Mouse (Mus musculus) heart, embryonic 16.5 days (tissue): ENCODE measurements at regions not wholly inside any gene's neighbourhood (a gene's known extent, or its start where the extent isn't known, plus 50 kb on each side); places are given as distances from the start of the nearest gene placed in this dataset.
"Not testable (repeated sequence)": the region's sequence is repeated elsewhere in the genome, so short reads cannot be mapped to it uniquely, and the experiment has no call there.

Experiments
- ATAC-seq: fragments of 200-750 bp; cut with Nextera tagmentation; replicated peaks from 2 replicates; pipeline ENCODE4 v1.8.0; 2017; ENCODE audit warnings: moderate number of reproducible peaks; ENCODE audit not compliant: insufficient read depth, low FRiP score; ENCODE audit errors: extremely low read depth
- H3K27ac ChIP-seq: fragments of 300-500 bp; sonication (generic); 2 replicates; pipeline ENCODE4 v1.5.1; 2014; ENCODE audit warnings: mild to moderate bottlenecking, low read length, control low read depth, moderate library complexity
- H3K27me3 ChIP-seq: fragments of 300-500 bp; sonication (generic); 2 replicates; pipeline ENCODE4 v1.6.1; 2014; ENCODE audit warnings: low read length, mixed read lengths; ENCODE audit not compliant: control insufficient read depth, insufficient read depth
- H3K36me3 ChIP-seq: fragments of 300-500 bp; sonication (generic); 2 replicates; pipeline ENCODE4 v1.6.1; 2014; ENCODE audit not compliant: control insufficient read depth, insufficient read depth
- H3K4me1 ChIP-seq: fragments of 300-500 bp; sonication (generic); 2 replicates; pipeline ENCODE4 v1.6.1; 2014; ENCODE audit warnings: low read length, mixed read lengths; ENCODE audit not compliant: control insufficient read depth, insufficient read depth
- H3K4me2 ChIP-seq: fragments of 300-500 bp; sonication (generic); 2 replicates; pipeline ENCODE4 v1.6.1; 2014; ENCODE audit warnings: low read depth, mild to moderate bottlenecking, control low read depth, low read length
- H3K4me3 ChIP-seq: fragments of 300-500 bp; sonication (generic); 2 replicates; pipeline ENCODE4 v1.5.1; 2014; ENCODE audit warnings: mild to moderate bottlenecking, control low read depth, low read length
- H3K9ac ChIP-seq: fragments of 300-500 bp; sonication (generic); 2 replicates; pipeline ENCODE4 v1.6.1; 2014; ENCODE audit warnings: low read length, control low read depth
- H3K9me3 ChIP-seq: fragments of 300-500 bp; sonication (generic); replicated peaks from 2 replicates; pipeline ENCODE4 v1.6.1; 2016; ENCODE audit warnings: low read length; ENCODE audit not compliant: control insufficient read depth
- WGBS: fragments of 180-500 bp; shearing (Covaris S2); extraction: QIAGEN DNeasy Blood & Tissue Kit; methylation state at CpG from one replicate; pipeline ENCODE4 v1.1.7; 2014; 5-methylcytosine and 5-hydroxymethylcytosine counted together

DNA sequence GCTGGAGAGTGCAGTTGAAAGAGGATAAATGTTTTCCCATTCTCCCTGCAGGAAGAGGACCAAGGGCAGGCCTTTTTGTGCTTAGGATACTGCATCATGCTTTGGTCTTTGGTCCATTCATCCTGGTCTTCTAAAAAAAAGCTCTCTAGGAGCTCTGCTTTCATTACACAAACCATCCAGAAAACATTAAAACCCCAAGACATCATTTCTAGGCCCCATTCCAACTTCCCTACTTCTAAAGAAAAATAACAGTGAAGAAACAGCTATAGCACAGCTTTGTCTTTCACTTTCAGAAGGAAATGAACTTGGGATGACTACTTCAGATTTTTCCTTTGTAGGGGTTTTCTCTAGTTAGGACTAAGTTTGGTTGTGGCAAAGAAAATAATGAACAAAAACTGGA, 185.1 kb upstream of the Tmc3 start:
- no peaks in the 10 kb centered on the region for H3K36me3 ChIP-seq
- no peak overlapping the region for H3K9ac ChIP-seq
- H3K4me3 ChIP-seq = no peak overlapping the region
- H3K9me3 ChIP-seq = no peaks in the 10 kb centered on the region
- H3K27ac ChIP-seq = no peak overlapping the region
- no peak for ATAC-seq
- H3K27me3 ChIP-seq = no peaks in the 10 kb centered on the region
- no peaks in the 10 kb centered on the region for H3K4me1 ChIP-seq
- no peak overlapping the region for H3K4me2 ChIP-seq

GRCm38 (mm10) chr7:83401001-83401400, 183.7 kb upstream of the Tmc3 start:
- Histone ChIP-seq H3K4me3 (no peak overlapping the region), H3K4me2 (no peak overlapping the region), H3K9me3 (no peaks in the 10 kb centered on the region), H3K27me3 (no peaks in the 10 kb centered on the region), H3K36me3 (no peaks in the 10 kb centered on the region), H3K4me1 (no peaks in the 10 kb centered on the region), H3K9ac (no peak overlapping the region), H3K27ac (no peak overlapping the region)
- no peak for ATAC-seq
- 83% methylated on average over 5 of the region's 5 CpGs for WGBS

GRCm38 (mm10) chr7:83412745-83413144, 172.0 kb upstream of the Tmc3 start:
- WGBS = 81% methylated on average over 5 of the region's 5 CpGs
- not testable (repeated sequence) for H3K4me2 ChIP-seq, ATAC-seq, H3K27me3 ChIP-seq, H3K36me3 ChIP-seq, H3K9me3 ChIP-seq, H3K9ac ChIP-seq, H3K4me1 ChIP-seq, H3K27ac ChIP-seq, H3K4me3 ChIP-seq

DNA sequence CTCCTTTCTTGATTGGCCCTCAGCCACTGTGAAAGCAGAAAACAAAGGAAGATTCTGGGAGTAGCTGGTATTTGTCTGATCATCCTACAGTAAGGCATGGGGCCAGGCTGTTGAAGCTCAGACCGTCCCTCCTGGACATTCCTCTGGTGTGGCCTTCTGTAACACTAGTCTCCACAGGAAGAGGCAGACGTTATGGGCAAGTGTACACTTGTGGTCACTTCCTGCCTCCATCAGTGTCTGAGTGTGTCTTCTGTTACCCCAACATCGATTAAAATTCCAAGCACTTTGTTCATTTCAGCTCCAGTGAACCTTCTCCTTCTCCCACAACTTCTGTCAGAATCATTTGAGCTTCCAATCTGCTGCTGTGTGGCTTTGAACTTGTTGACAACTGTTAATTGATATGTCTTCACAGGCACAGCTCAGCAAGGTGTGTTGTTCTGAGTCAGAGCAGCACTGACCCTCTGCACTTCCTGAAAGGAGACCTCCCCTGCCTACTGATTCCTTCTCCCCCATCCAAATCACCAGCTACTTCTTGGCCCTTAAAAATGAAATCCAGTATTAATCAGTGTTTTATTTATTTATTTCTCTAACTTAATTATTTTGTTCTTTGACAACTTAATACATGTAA, 154.7 kb upstream of the Tmc3 start:
- H3K36me3 ChIP-seq = no peaks in the 10 kb centered on the region
- no peaks in the 10 kb centered on the region for H3K27me3 ChIP-seq
- no peak for ATAC-seq
- no peak overlapping the region for H3K4me3 ChIP-seq
- 63% methylated on average over 3 of the region's 3 CpGs for WGBS
- peaks cover 3% of the 10 kb centered on the region; the same call in 1 of the 2 replicates for H3K4me1 ChIP-seq
- no peak overlapping the region for H3K27ac ChIP-seq
- no peak overlapping the region for H3K9ac ChIP-seq
- no peak overlapping the region for H3K4me2 ChIP-seq
- no peaks in the 10 kb centered on the region for H3K9me3 ChIP-seq

- Histone ChIP-seq H3K36me3 (no peaks in the 10 kb centered on the region), H3K27me3 (no peaks in the 10 kb centered on the region), H3K27ac (no peak overlapping the region), H3K9ac (no peak overlapping the region), H3K4me1 (peaks cover 3% of the 10 kb centered on the region; the same call in 1 of the 2 replicates), H3K4me3 (no peak overlapping the region), H3K9me3 (no peaks in the 10 kb centered on the region), H3K4me2 (no peak overlapping the region)
- WGBS = 40% methylated on average over 2 of the region's 2 CpGs
- peak; percentile 60; the same call in 1 of the 2 replicates for ATAC-seq
These were observed 153.6 kb upstream of the Tmc3 start for GRCm38 (mm10) chr7:83431094-83431493.

- ATAC-seq = no peak
- Histone ChIP-seq H3K9ac (no peak overlapping the region), H3K4me1 (peaks cover 3% of the 10 kb centered on the region; the same call in 1 of the 2 replicates), H3K9me3 (no peaks in the 10 kb centered on the region), H3K36me3 (no peaks in the 10 kb centered on the region), H3K4me3 (no peak overlapping the region), H3K27ac (no peak overlapping the region), H3K27me3 (no peaks in the 10 kb centered on the region), H3K4me2 (no peak overlapping the region)
- WGBS = 76% methylated on average over 1 of the region's 1 CpGs
These were observed 151.9 kb upstream of the Tmc3 start for GRCm38 (mm10) chr7:83432843-83433242.

GRCm38 (mm10) chr7:83433959-83434715, 150.6 kb upstream of the Tmc3 start:
- ATAC-seq = no peak
- no peak overlapping the region for H3K4me2 ChIP-seq
- H3K27me3 ChIP-seq = no peaks in the 10 kb centered on the region
- H3K27ac ChIP-seq = no peak overlapping the region
- 59% methylated on average over 5 of the region's 5 CpGs for WGBS
- H3K4me3 ChIP-seq = no peak overlapping the region
- peaks cover 3% of the 10 kb centered on the region; the same call in 1 of the 2 replicates for H3K4me1 ChIP-seq
- H3K36me3 ChIP-seq = no peaks in the 10 kb centered on the region
- H3K9me3 ChIP-seq = no peaks in the 10 kb centered on the region
- H3K9ac ChIP-seq = no peak overlapping the region

GRCm38 (mm10) chr7:83438538-83439393, 146.0 kb upstream of the Tmc3 start:
- Histone ChIP-seq H3K4me3 (no peak overlapping the region), H3K27ac (no peak overlapping the region), H3K4me1 (peaks cover 2% of the 10 kb centered on the region), H3K9me3 (no peaks in the 10 kb centered on the region), H3K4me2 (no peak overlapping the region), H3K9ac (no peak overlapping the region), H3K36me3 (no peaks in the 10 kb centered on the region), H3K27me3 (no peaks in the 10 kb centered on the region)
- no peak for ATAC-seq
- 55% methylated on average over 7 of the region's 7 CpGs for WGBS
